ENCODE assay signal across 7 mouse cellular contexts in the genomic region with DNA sequence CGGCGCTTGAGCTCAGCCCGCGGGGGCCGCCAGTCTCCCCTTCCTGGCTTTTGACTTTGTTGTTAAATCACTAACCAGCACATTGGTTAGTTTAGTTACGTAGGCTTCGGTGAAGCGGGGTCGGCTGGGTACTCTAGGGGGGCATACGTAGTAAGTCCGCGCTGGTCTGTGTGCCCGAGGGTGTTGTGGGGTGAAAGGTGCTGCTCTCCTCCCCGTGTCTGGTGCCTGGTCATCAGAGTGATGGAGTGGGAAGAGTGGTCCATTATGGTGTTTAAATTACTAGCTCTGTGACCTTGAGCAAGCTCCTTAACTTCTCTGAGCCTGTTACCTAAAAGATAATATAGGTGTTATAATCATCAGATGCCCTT. TPM values are rescaled to one million over a fixed set of nuclear protein-coding genes. Genes with fewer than 3 reads are reported as not detected.
A peak's percentile ranks its signal among the peaks of the same experiment; 100 is the strongest.
DNase-seq lines count a peak whose midpoint lies in the region; ATAC-seq and TF ChIP-seq lines count a peak whose summit lies in the region.

No protein-coding gene starts in this region.

- DNase-seq in lung, postnatal 10 days, result no peak
- no peak for DNase-seq in testis, postnatal 14 days (ENCODE audit: low spot score)

- no peak overlapping the region for H3K27ac ChIP-seq in lung, embryonic 15.5 days
- no peak overlapping the region for H3K27ac ChIP-seq in forebrain, embryonic 12.5 days
- no peak overlapping the region for H3K27ac ChIP-seq in limb, embryonic 12.5 days
- no peak overlapping the region for H3K27ac ChIP-seq in olfactory bulb, adult 2 months (ENCODE audit: insufficient read depth, low read depth, low read length)

- WGBS in lung, embryonic 15.5 days, result 0% methylated on average over 14 of the region's 14 CpGs
- WGBS in forebrain, embryonic 12.5 days, result under 1% methylated on average over 14 of the region's 14 CpGs
- under 1% methylated on average over 13 of the region's 14 CpGs for WGBS in limb, embryonic 12.5 days
- 5% methylated on average over 14 of the region's 14 CpGs for WGBS in olfactory bulb, adult 2 months

- TF ChIP-seq POLR2A in olfactory bulb, adult 2 months (IDR thresholded peaks at IDR 0.05; ENCODE audit: insufficient read depth, low read depth, low read length), result no peak

- H3K36me3 ChIP-seq in lung, embryonic 15.5 days, result no peaks in the 10 kb centered on the region
- no peaks in the 10 kb centered on the region for H3K36me3 ChIP-seq in forebrain, embryonic 12.5 days (replicated peaks)
- H3K36me3 ChIP-seq in limb, embryonic 12.5 days, result no peaks in the 10 kb centered on the region

- no peak; the same call in 1 of the 2 replicates for ATAC-seq in lung, embryonic 15.5 days (ENCODE audit: borderline replicate concordance, extremely low read depth, low FRiP score, low TSS enrichment)
- peak; percentile 39; the same call in 1 of the 2 replicates for ATAC-seq in forebrain, embryonic 12.5 days (ENCODE audit: low FRiP score)
- ATAC-seq in limb, embryonic 12.5 days (ENCODE audit: insufficient number of reproducible peaks, insufficient read depth, low FRiP score, low TSS enrichment, low read depth), result 0 out of 2 replicates have a peak, but pooled peaks have one; percentile 8
- ATAC-seq in activated CD4-positive, CD25-positive, alpha-beta regulatory T cell, adult 4 months, result no peak

- no peak for TF ChIP-seq CTCF in olfactory bulb, adult 2 months (IDR thresholded peaks at IDR 0.05; ENCODE audit: insufficient read depth, low read depth, low read length)

- peak overlapping the region; percentile 48; the same call in 1 of the 2 replicates for H3K9ac ChIP-seq in lung, embryonic 15.5 days
- H3K9ac ChIP-seq in forebrain, embryonic 12.5 days, result peak overlapping the region; percentile 67
- H3K9ac ChIP-seq in limb, embryonic 12.5 days (replicated peaks), result peak overlapping the region; percentile 71

- H3K4me3 ChIP-seq in lung, embryonic 15.5 days, result peak overlapping the region; percentile 53
- peak overlapping the region; percentile 70 for H3K4me3 ChIP-seq in forebrain, embryonic 12.5 days (replicated peaks)
- peak overlapping the region; percentile 68 for H3K4me3 ChIP-seq in limb, embryonic 12.5 days (replicated peaks)
- peak overlapping the region; percentile 55 for H3K4me3 ChIP-seq in olfactory bulb, adult 2 months (ENCODE audit: insufficient read depth, low read depth, low read length)

- H3K9me3 ChIP-seq in lung, embryonic 15.5 days, result no peaks in the 10 kb centered on the region
- H3K9me3 ChIP-seq in forebrain, embryonic 12.5 days, result no peaks in the 10 kb centered on the region; the same call in 1 of the 2 replicates
- H3K9me3 ChIP-seq in limb, embryonic 12.5 days, result no peaks in the 10 kb centered on the region

- peaks cover 48% of the 10 kb centered on the region for H3K27me3 ChIP-seq in lung, embryonic 15.5 days
- H3K27me3 ChIP-seq in forebrain, embryonic 12.5 days, result peaks cover 48% of the 10 kb centered on the region
- H3K27me3 ChIP-seq in limb, embryonic 12.5 days, result peaks cover 50% of the 10 kb centered on the region

- H3K4me2 ChIP-seq in lung, embryonic 15.5 days, result peak overlapping the region; percentile 99
- peak overlapping the region; percentile 100 for H3K4me2 ChIP-seq in forebrain, embryonic 12.5 days
- peak overlapping the region; percentile 99 for H3K4me2 ChIP-seq in limb, embryonic 12.5 days

- H3K4me1 ChIP-seq in lung, embryonic 15.5 days, result peaks cover 11% of the 10 kb centered on the region; the same call in 1 of the 2 replicates
- peaks cover 9% of the 10 kb centered on the region for H3K4me1 ChIP-seq in forebrain, embryonic 12.5 days
- peaks cover 21% of the 10 kb centered on the region for H3K4me1 ChIP-seq in limb, embryonic 12.5 days (replicated peaks)
- H3K4me1 ChIP-seq in olfactory bulb, adult 2 months (ENCODE audit: control insufficient read depth, insufficient read depth, low read length), result peaks cover 13% of the 10 kb centered on the region

RNA-seq across cellular contexts. Expression of a gene that starts 0.5 kb away (rescaled TPM):
- polyA plus RNA-seq in lung, embryonic 15.5 days (2015; fragmentation: Nextera tagmentation; extraction: Ambion mirVana), result 2.0 and 2.5 TPM in 2 replicates
- polyA plus RNA-seq in forebrain, embryonic 12.5 days (2016; fragmentation: Nextera tagmentation; extraction: Ambion mirVana), result 1.6 and 2.3 TPM in 2 replicates
- polyA plus RNA-seq in limb, embryonic 12.5 days (2016; fragmentation: Nextera tagmentation; extraction: Ambion mirVana), result 7.2 and 7.3 TPM in 2 replicates
- polyA plus RNA-seq in olfactory bulb, adult 2 months (2012; ENCODE audit: insufficient read depth, insufficient read length, low replicate concordance, missing spikeins), result not detected in 2 replicates
- polyA plus RNA-seq in activated CD4-positive, CD25-positive, alpha-beta regulatory T cell, adult 4 months (2017; shearing (Covaris generic)), result under 1 TPM in 1 of 2 experiments, not detected in 1; 0.47 TPM

Comparison
In these comparisons a context has a peak if more than half of its experiments do, and no peak if none do; other contexts are left out.
1. ATAC-seq: peak in forebrain, embryonic 12.5 days (single experiment) and limb, embryonic 12.5 days (single experiment); none in lung, embryonic 15.5 days (single experiment) and activated CD4-positive, CD25-positive, alpha-beta regulatory T cell, adult 4 months (single experiment).
2. Peak in every context shown above with its lines, with median percentiles within 50 percentile points of each other: H3K4me2 ChIP-seq, H3K4me3 ChIP-seq and H3K9ac ChIP-seq.